Mouse (Mus musculus) kidney, adult 2 months (tissue): Measurements from ENCODE around the gene Cept1. TPM values are rescaled to one million over a fixed set of nuclear protein-coding genes. Genes with fewer than 3 reads are reported as not detected.
A peak's percentile ranks its signal among the peaks of the same experiment; 100 is the strongest.

Experiments
- DNase-seq: peaks from one replicate; pipeline ENCODE4 v3.0.0; 2021
- H3K27ac ChIP-seq: fragments of 200-500 bp; 2 replicates; pipeline ENCODE4 v1.5.1; 2012; ENCODE audit warnings: low read depth, low read length, control low read depth, inconsistent platforms; ENCODE audit not compliant: insufficient read depth
- H3K27me3 ChIP-seq: fragments of 200-500 bp; replicated peaks from 2 replicates; pipeline ENCODE4 v1.6.1; 2012; ENCODE audit warnings: mild to moderate bottlenecking, moderate library complexity, low read length, inconsistent platforms; ENCODE audit not compliant: control insufficient read depth, insufficient read depth
- H3K36me3 ChIP-seq: fragments of 200-500 bp; 2 replicates; pipeline ENCODE4 v1.6.1; 2012; ENCODE audit warnings: mild to moderate bottlenecking, moderate library complexity, low read length, inconsistent platforms; ENCODE audit not compliant: control insufficient read depth, insufficient read depth
- H3K4me1 ChIP-seq: fragments of 200-500 bp; 2 replicates; pipeline ENCODE4 v1.6.1; 2011; ENCODE audit warnings: low read length; ENCODE audit not compliant: control insufficient read depth, insufficient read depth
- H3K4me3 ChIP-seq: fragments of 200-500 bp; 2 replicates; pipeline ENCODE4 v1.5.1; 2011; ENCODE audit warnings: mild to moderate bottlenecking, low read depth, low read length, control low read depth; ENCODE audit not compliant: insufficient read depth
- CTCF ChIP-seq: fragments of 200-500 bp; conservative IDR thresholded peaks from 2 replicates; pipeline ENCODE4 v1.5.1; 2011; ENCODE audit warnings: low read depth, mild to moderate bottlenecking, control low read depth, low read length, moderate library complexity, mixed read lengths; ENCODE audit not compliant: insufficient read depth, insufficient read length
- POLR2A ChIP-seq: fragments of 200-500 bp; IDR thresholded peaks from one replicate; pipeline ENCODE4 v1.6.1; 2011; ENCODE audit warnings: low read depth, low read length, control low read depth
- WGBS: fragments of 180-500 bp; shearing (Covaris S2); methylation state at CpG from one replicate; pipeline ENCODE4 v1.1.7; 2018; 5-methylcytosine and 5-hydroxymethylcytosine counted together
- polyA plus RNA-seq: library from polyadenylated mRNA; depleted of rRNA; stranded (reverse); fragments of >200 nt; gene quantifications from 2 replicates; pipeline ENCODE4 v1.2.3, GENCODE M21; 2012

Gene Cept1
- polyA plus RNA-seq, 1 experiment: 20.6 TPM

GRCm38 (mm10) chr3:106553411-106553810, 5.8 kb upstream of the Cept1 start:
- WGBS: 91% methylated on average over 5 of the region's 5 CpGs
- DNase-seq: peak; percentile 10
- Histone ChIP-seq H3K27me3 (no peaks in the 10 kb centered on the region), H3K27ac (no peak overlapping the region), H3K4me3 (no peak overlapping the region), H3K4me1 (no peaks in the 10 kb centered on the region), H3K36me3 (peaks cover 14% of the 10 kb centered on the region)
- no peak for TF ChIP-seq POLR2A
- no peak for TF ChIP-seq CTCF

GRCm38 (mm10) chr3:106548971-106549370, 1.4 kb upstream of the Cept1 start:
- 8% methylated on average over 3 of the region's 3 CpGs for WGBS
- H3K27me3 ChIP-seq: no peaks in the 10 kb centered on the region
- no peak overlapping the region for H3K4me3 ChIP-seq
- H3K36me3 ChIP-seq: peaks cover 2% of the 10 kb centered on the region; the same call in 1 of the 2 replicates
- no peak overlapping the region for H3K27ac ChIP-seq
- peak; percentile 70 for DNase-seq
- TF ChIP-seq CTCF (no peak), POLR2A (no peak)
- H3K4me1 ChIP-seq: no peaks in the 10 kb centered on the region; the same call in 1 of the 2 replicates

- H3K4me1 ChIP-seq: no peaks in the 10 kb centered on the region; the same call in 1 of the 2 replicates
- H3K27ac ChIP-seq: peak overlapping the region; percentile 93
- TF ChIP-seq CTCF (no peak), POLR2A (peak; percentile 63)
- WGBS: under 1% methylated on average over 27 of the region's 27 CpGs
- peak; percentile 76 for DNase-seq
- H3K27me3 ChIP-seq: no peaks in the 10 kb centered on the region
- H3K4me3 ChIP-seq: peak overlapping the region; percentile 80
- H3K36me3 ChIP-seq: no peaks in the 10 kb centered on the region; the same call in 1 of the 2 replicates
These were observed 430 bp upstream of the Cept1 start for GRCm38 (mm10) chr3:106547924-106548539.

- H3K4me3 ChIP-seq: no peak overlapping the region
- H3K27ac ChIP-seq: no peak overlapping the region
- DNase-seq: no peak
- H3K27me3 ChIP-seq: no peaks in the 10 kb centered on the region
- no peaks in the 10 kb centered on the region; the same call in 1 of the 2 replicates for H3K4me1 ChIP-seq
- no peaks in the 10 kb centered on the region for H3K36me3 ChIP-seq
- 67% methylated on average over 8 of the region's 8 CpGs for WGBS
- TF ChIP-seq CTCF (no peak), POLR2A (no peak)
These were observed 2.8 kb downstream of the Cept1 start for GRCm38 (mm10) chr3:106544721-106545316.

GRCm38 (mm10) chr3:106533277-106533676, 14.3 kb downstream of the Cept1 start:
- Histone ChIP-seq H3K4me3 (no peak overlapping the region), H3K4me1 (no peaks in the 10 kb centered on the region), H3K27me3 (no peaks in the 10 kb centered on the region), H3K36me3 (no peaks in the 10 kb centered on the region), H3K27ac (no peak overlapping the region)
- no peak for DNase-seq
- TF ChIP-seq POLR2A: no peak
- no peak for TF ChIP-seq CTCF
- 96% methylated on average over 2 of the region's 2 CpGs for WGBS

GRCm38 (mm10) chr3:106528032-106528431, 19.6 kb downstream of the Cept1 start:
- Histone ChIP-seq H3K27me3 (no peaks in the 10 kb centered on the region), H3K36me3 (no peaks in the 10 kb centered on the region), H3K4me3 (no peak overlapping the region), H3K4me1 (no peaks in the 10 kb centered on the region), H3K27ac (no peak overlapping the region)
- TF ChIP-seq CTCF (no peak), POLR2A (no peak)
- WGBS: 84% methylated on average over 2 of the region's 2 CpGs
- no peak for DNase-seq

GRCm38 (mm10) chr3:106526411-106526810, 21.2 kb downstream of the Cept1 start:
- Histone ChIP-seq H3K27me3 (no peaks in the 10 kb centered on the region), H3K4me1 (no peaks in the 10 kb centered on the region), H3K36me3 (no peaks in the 10 kb centered on the region), H3K27ac (no peak overlapping the region), H3K4me3 (no peak overlapping the region)
- TF ChIP-seq CTCF: no peak
- TF ChIP-seq POLR2A: no peak
- DNase-seq: no peak
- WGBS: 98% methylated on average over 2 of the region's 2 CpGs

- no peak for TF ChIP-seq POLR2A
- no peak for TF ChIP-seq CTCF
- WGBS: 91% methylated on average over 1 of the region's 1 CpGs
- H3K27me3 ChIP-seq: no peaks in the 10 kb centered on the region
These were observed 24.9 kb downstream of the Cept1 start for GRCm38 (mm10) chr3:106522730-106523129.

More at GRCm38 (mm10) chr3:106522730-106523129, 24.9 kb downstream of the Cept1 start:
- Histone ChIP-seq H3K4me1 (no peaks in the 10 kb centered on the region), H3K27ac (no peak overlapping the region), H3K4me3 (no peak overlapping the region), H3K36me3 (no peaks in the 10 kb centered on the region)
- DNase-seq: no peak
